Mouse (Mus musculus) urinary bladder, postnatal 4 days (tissue): ENCODE measurements around the gene Trpm2.
"Not testable (repeated sequence)": the region's sequence is repeated elsewhere in the genome, so short reads cannot be mapped to it uniquely, and the experiment has no call there.

ENCODE experiments used
- DNase-seq, 2 experiments: peaks; one replicate each; pipeline ENCODE4 v3.0.0; 2021 to 2022; ENCODE audit warnings: low spot score in 2 of 2

The Trpm2 gene

GRCm38 (mm10) chr10:77978351-77979350, 8.3 kb upstream of the Trpm2 start, which contains the start of gene 1810043G02Rik:
1810043G02Rik (plus strand) TSS chr10:77978524.
- peak; percentile 99 for DNase-seq

DNA sequence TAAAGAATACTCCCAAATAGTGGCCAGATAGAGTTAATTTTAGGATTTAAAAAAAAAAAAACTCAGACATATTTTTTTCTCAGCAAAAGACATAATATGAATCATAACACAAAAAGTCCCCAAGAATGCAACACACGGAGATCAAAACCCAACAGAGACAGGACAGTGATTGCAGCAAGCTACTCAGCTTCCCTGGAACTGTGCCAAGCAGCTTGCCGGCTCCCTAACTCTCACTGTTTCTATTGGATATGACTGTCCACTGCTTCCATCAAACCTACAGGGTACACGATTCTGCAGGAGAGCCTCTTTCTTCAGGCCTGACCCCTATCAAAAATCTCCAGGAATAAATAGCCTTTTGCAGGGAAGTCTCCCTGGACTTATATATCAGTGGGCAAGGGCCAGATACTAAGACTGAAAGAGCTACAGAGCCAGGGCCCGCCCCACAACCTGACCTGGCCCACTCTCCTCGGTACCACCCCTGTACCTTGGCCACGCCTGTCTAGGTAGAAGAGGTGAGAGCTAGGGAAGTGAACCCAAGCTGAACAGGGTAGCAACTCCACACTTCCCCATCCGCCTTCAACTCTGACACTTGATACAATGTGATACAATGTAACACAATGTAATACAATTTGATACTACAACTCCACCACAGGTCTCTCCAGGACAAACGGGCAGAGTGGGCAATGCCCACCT, 6.2 kb upstream of the Trpm2 start:
- no peak for DNase-seq

GRCm38 (mm10) chr10:77975653-77976052, 5.3 kb upstream of the Trpm2 start:
- DNase-seq, result no peak

GRCm38 (mm10) chr10:77974811-77975210, 4.4 kb upstream of the Trpm2 start:
- DNase-seq, result no peak

- DNase-seq, result no peak
These were observed 4.0 kb upstream of the Trpm2 start for GRCm38 (mm10) chr10:77974323-77974722.

DNA sequence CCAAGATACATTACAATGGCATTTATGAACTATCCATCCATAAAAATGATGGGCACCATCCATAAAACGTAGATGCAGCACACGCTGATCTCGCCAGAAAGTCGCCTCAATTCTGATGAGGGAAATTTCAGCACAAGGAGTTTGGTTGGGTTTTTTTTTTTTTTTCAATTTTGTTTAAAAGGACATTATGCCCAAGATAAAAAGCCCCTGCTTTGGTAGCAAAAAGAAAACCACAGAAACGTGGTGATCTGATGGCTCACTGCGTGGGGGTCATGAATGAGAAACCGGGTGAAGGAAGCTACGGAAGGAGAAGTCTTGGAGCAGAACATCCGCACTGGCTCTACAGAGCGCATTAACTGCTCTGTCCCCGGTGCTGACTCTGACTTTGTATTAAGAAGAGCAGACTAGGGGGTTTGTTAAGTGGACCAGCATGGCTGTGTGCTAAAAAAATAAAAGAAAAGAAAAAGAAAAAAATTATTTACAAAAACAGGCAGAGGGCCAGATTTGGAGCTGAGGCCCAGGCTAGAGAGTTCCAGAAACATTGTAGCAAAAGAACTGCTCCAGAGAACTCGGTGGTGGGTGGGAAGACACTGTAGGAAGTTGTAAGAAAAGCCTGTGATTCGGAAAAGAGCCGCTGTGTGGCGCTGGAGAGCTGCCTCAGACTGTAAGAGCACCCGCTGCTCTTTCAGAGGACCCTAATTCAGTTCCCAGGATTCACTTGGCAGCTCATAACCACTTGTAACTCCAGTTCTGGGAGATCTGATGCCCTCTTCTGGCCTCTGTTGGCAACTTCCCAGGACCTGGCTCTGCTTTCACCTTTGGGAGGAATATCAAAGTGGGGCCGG, 1.6 kb upstream of the Trpm2 start:
- DNase-seq, result no peak

DNA sequence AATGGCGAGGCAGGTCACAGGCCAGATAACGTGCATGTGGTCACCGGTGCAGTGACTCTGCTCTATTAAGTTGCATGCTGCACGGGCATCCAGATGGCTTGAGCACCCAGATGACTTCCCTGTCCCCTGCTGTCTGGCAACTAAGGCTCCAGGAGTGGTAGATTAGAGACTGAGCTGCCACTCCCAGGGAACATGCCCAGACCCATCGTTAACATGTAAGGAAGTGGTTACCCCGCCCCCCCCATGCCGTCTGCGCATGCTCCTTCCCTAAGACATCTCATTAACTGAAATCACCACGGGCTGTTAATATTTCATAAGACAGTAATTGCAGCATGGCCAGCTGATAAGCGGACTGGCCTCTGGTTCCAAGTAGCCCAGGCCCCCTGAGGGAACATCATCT, 828 bp upstream of the Trpm2 start:
- DNase-seq, result no peak

GRCm38 (mm10) chr10:77969973-77970325, 414 bp downstream of the Trpm2 start:
- no peak for DNase-seq

DNA sequence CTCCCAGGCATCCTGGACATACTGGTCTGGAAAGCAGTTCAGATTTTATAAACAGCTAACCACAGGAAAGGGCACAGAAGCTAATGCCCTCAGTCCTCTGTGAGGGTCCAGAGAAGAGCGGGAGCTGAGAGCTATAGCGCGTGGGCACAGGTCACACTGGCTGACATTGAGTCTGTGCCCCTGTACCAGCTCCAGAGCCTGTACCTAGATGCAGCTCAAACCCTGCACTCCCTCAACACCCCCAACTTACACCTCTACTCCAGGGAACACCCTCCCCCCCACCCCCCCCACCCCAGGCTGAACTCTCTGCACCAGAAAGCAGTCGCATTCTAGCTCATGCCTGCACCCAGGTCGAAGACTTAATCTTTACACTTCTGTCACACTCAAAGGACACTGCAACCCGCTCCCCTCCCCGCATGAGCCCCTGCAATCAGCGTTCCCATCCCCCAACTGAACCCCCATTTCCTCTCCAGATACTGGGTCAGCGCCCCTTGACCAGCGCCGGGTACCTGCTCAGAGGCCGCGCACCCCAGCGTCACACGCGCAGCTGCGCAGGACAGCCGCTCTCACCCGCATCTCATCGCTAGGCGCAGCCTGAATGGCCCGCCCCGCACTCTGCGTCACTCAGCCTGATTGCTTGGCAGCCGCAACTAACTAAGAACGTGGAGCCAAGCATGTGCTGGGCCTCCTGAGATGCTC, 940 bp downstream of the Trpm2 start:
- no peak for DNase-seq

DNA sequence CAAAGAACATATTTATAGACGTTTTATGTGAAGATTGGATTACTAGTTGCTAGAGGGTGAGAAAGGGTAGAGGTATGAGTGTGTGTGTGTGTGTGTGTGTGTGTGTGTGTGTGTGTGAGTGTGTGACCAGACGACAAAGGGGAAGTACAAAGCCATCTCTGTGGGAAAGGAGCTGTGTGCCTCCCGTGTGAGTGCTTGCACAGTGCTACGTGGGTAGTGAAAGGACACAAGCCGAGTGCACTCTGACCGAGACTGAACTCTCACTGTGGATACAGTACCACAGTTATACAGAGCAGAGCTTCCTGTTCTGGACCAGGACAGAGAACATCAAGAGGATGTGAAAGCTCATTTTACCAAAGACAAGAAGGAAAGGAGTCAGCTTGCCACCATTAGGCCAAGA, 6.4 kb downstream of the Trpm2 start:
- DNase-seq, result no peak

- no peak for DNase-seq
These were observed 7.6 kb downstream of the Trpm2 start for GRCm38 (mm10) chr10:77962725-77963124.

- not testable (repeated sequence) for DNase-seq
These were observed 19.9 kb downstream of the Trpm2 start for GRCm38 (mm10) chr10:77950468-77950867.

DNA sequence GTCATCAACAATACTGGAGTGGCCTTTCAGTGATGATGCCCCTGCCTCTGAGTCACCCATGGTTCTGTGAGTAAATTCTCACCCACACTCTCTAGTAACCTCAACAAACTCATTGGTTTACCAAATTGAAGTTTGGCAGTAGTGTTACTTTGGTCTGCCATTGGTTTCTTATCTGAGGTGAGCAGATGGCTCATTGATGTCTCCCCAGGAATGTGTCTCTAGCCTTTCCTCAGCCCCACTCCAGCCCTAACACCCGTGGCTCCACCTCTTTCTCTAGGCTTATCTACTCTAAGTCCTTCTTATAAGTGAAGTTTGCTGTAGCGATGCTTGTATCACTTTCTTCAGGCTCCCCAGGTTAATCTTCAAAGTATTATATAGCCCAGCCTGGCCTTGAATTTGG, 30.7 kb downstream of the Trpm2 start:
- no peak for DNase-seq

DNA sequence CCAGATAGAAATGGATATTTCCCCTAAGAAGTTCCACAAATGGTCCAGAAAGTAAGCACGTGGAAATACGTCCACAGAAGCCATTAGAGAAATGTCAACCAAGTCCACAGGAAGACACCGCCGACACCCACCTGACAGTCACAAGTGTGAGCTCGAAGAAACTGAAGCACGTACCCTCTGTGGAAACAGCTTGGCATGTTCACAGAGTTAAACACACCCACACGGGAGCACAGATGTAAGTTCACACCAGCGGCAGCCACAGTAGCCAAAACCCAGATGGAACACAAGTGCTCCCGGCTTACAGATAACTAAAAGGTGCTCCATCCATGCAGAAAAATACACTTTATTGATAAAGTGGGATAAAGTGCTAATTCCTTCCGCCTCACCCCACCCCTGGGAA, 43.0 kb downstream of the Trpm2 start:
- DNase-seq, result no peak

DNA sequence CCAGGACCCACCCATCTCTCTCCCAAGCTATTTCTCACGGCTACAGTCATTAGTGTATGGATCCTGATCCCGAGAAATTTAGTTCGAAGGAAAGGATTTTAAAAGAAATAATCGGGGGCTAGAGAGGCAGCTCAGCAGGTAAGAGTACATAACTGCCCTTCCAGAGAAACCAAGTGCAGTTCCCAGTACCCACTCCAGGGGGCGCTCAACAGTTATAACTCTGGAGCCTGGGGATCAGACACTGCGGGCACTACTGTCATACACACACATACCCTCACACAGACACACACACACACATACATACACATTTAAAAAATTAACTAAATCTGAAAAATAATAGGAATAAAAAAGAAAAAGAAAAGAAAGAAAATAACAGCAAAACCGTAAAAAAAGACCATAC, 44.2 kb downstream of the Trpm2 start:
- peak in 1 of 2 experiments; percentile 73 for DNase-seq

- DNase-seq, result no peak
These were observed 47.7 kb downstream of the Trpm2 start for GRCm38 (mm10) chr10:77922681-77923080.

- DNase-seq, result no peak
These were observed 49.4 kb downstream of the Trpm2 start for GRCm38 (mm10) chr10:77921009-77921408.

- DNase-seq, result no peak
These were observed 53.6 kb downstream of the Trpm2 start for GRCm38 (mm10) chr10:77916636-77917335.

DNA sequence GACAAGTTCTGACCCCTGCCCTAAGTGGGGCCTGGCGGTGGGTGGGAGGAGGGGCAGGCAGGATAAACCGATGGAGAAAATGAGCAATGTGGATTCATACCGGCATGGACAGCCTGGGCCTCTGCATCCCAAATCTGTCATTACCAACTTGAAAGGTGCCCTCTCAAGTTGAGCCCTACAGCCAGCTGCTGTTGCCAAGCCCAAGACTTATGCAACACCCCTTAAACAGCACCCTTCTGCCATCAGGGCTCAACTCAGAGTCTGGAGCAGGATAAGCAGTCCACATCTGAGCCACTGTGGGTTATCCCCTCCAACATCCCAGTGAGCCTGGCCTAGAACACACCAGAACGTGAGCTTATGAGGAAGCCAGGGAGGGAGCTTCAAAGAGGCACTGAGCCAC, 57.1 kb downstream of the Trpm2 start:
- DNase-seq, result no peak

- no peak for DNase-seq
These were observed 57.8 kb downstream of the Trpm2 start for GRCm38 (mm10) chr10:77912605-77913004.
